Mouse (Mus musculus) cortical plate, adult 2 months (tissue): ENCODE results near the gene Rhbdd1. TPM values are rescaled to one million over a fixed set of nuclear protein-coding genes. Genes with fewer than 3 reads are reported as not detected.
A peak's percentile ranks its signal among the peaks of the same experiment; 100 is the strongest.

ENCODE experiments used
- H3K27ac ChIP-seq: fragments of 200-500 bp; 2 replicates; pipeline ENCODE4 v1.5.1; 2012; ENCODE audit warnings: low read length, control low read depth, inconsistent platforms; ENCODE audit not compliant: insufficient read depth
- H3K4me1 ChIP-seq: fragments of 200-500 bp; 2 replicates; pipeline ENCODE4 v1.6.1; 2011; ENCODE audit warnings: low read length; ENCODE audit not compliant: control insufficient read depth, insufficient read depth
- H3K4me3 ChIP-seq: fragments of 200-500 bp; 2 replicates; pipeline ENCODE4 v1.5.1; 2011; ENCODE audit warnings: mild to moderate bottlenecking, low read length, control low read depth; ENCODE audit not compliant: insufficient read depth
- CTCF ChIP-seq: fragments of 200-500 bp; IDR thresholded peaks from 2 replicates; pipeline ENCODE4 v1.5.1; 2011; ENCODE audit warnings: mild to moderate bottlenecking, control low read depth, low read length; ENCODE audit not compliant: insufficient read depth; ENCODE audit errors: extremely low read depth
- POLR2A ChIP-seq: fragments of 200-500 bp; IDR thresholded peaks from 2 replicates; pipeline ENCODE4 v1.6.1; 2011; ENCODE audit warnings: mild to moderate bottlenecking, low read length, control low read depth; ENCODE audit not compliant: insufficient read depth; ENCODE audit errors: extremely low read depth
- polyA plus RNA-seq: library from polyadenylated mRNA; depleted of rRNA; stranded (reverse); fragments of >200 nt; gene quantifications from 2 replicates; pipeline ENCODE4 v1.2.3, GENCODE M21; 2012

Rhbdd1 gene
- polyA plus RNA-seq, 1 experiment, result 7.3 TPM

GRCm38 (mm10) chr1:82324131-82324785 lies 8.0 kb downstream of the Rhbdd1 start:
- Histone ChIP-seq H3K27ac (no peak overlapping the region), H3K4me1 (no peaks in the 10 kb centered on the region), H3K4me3 (no peak overlapping the region)
- no peak for TF ChIP-seq CTCF

GRCm38 (mm10) chr1:82326120-82326519 lies 9.9 kb downstream of the Rhbdd1 start:
- Histone ChIP-seq H3K27ac (no peak overlapping the region), H3K4me1 (no peaks in the 10 kb centered on the region), H3K4me3 (no peak overlapping the region)
- no peak for TF ChIP-seq CTCF
- TF ChIP-seq POLR2A, result no peak

- H3K4me1 ChIP-seq, result no peaks in the 10 kb centered on the region
- H3K27ac ChIP-seq, result no peak overlapping the region
- TF ChIP-seq POLR2A (no peak), CTCF (no peak)
- no peak overlapping the region for H3K4me3 ChIP-seq
Measured at GRCm38 (mm10) chr1:82328033-82328775, 12.0 kb downstream of the Rhbdd1 start.

GRCm38 (mm10) chr1:82329237-82329953 lies 13.1 kb downstream of the Rhbdd1 start:
- Histone ChIP-seq H3K4me1 (no peaks in the 10 kb centered on the region), H3K27ac (no peak overlapping the region), H3K4me3 (no peak overlapping the region)
- no peak for TF ChIP-seq CTCF
- no peak for TF ChIP-seq POLR2A

GRCm38 (mm10) chr1:82329954-82330247 lies 13.6 kb downstream of the Rhbdd1 start:
- no peaks in the 10 kb centered on the region for H3K4me1 ChIP-seq
- no peak for TF ChIP-seq CTCF
- no peak for TF ChIP-seq POLR2A
- H3K27ac ChIP-seq, result no peak overlapping the region
- no peak overlapping the region for H3K4me3 ChIP-seq

- Histone ChIP-seq H3K4me3 (no peak overlapping the region), H3K4me1 (no peaks in the 10 kb centered on the region), H3K27ac (no peak overlapping the region)
- TF ChIP-seq CTCF (no peak), POLR2A (no peak)
Measured at GRCm38 (mm10) chr1:82334506-82334905, 18.3 kb downstream of the Rhbdd1 start.

GRCm38 (mm10) chr1:82353089-82353488 lies 36.8 kb downstream of the Rhbdd1 start:
- TF ChIP-seq CTCF, result no peak
- no peak for TF ChIP-seq POLR2A
- no peak overlapping the region for H3K27ac ChIP-seq
- no peak overlapping the region for H3K4me3 ChIP-seq
- no peaks in the 10 kb centered on the region for H3K4me1 ChIP-seq

- Histone ChIP-seq H3K4me1 (peaks cover under 1% of the 10 kb centered on the region), H3K4me3 (no peak overlapping the region), H3K27ac (no peak overlapping the region)
- TF ChIP-seq CTCF (no peak), POLR2A (no peak)
Measured at GRCm38 (mm10) chr1:82353755-82354154, 37.5 kb downstream of the Rhbdd1 start.

GRCm38 (mm10) chr1:82358871-82359647 lies 42.8 kb downstream of the Rhbdd1 start:
- H3K4me3 ChIP-seq, result peak overlapping the region; percentile 17; the same call in 1 of the 2 replicates

GRCm38 (mm10) chr1:82359648-82360026 lies 43.4 kb downstream of the Rhbdd1 start:
- TF ChIP-seq POLR2A (no peak), CTCF (no peak)
- no peak overlapping the region for H3K4me3 ChIP-seq
- H3K4me1 ChIP-seq, result peaks cover 2% of the 10 kb centered on the region
- H3K27ac ChIP-seq, result no peak overlapping the region

More at GRCm38 (mm10) chr1:82358871-82359647, 42.8 kb downstream of the Rhbdd1 start:
- no peak for TF ChIP-seq POLR2A
- TF ChIP-seq CTCF, result no peak
- Histone ChIP-seq H3K4me1 (peaks cover 2% of the 10 kb centered on the region), H3K27ac (no peak overlapping the region)
